Mouse (Mus musculus) stomach, postnatal 0 days (tissue): ENCODE measurements around the gene Kcnmb3. TPM values are rescaled to one million over a fixed set of nuclear protein-coding genes. Genes with fewer than 3 reads are reported as not detected.

Source experiments
- ATAC-seq: fragments of 200-750 bp; cut with Nextera tagmentation; 2 replicates; pipeline ENCODE4 v1.8.0; 2017; ENCODE audit not compliant: low FRiP score, low TSS enrichment
- DNase-seq: peaks from one replicate; pipeline ENCODE4 v3.0.0-alpha.2; 2016; ENCODE audit warnings: low spot score
- H3K27ac ChIP-seq: fragments of 300-500 bp; sonication (generic); replicated peaks from 2 replicates; pipeline ENCODE4 v1.5.1; 2014; ENCODE audit warnings: mild to moderate bottlenecking, control low read depth
- H3K27me3 ChIP-seq: fragments of 300-500 bp; sonication (generic); 2 replicates; pipeline ENCODE4 v1.6.1; 2014; ENCODE audit warnings: low read length; ENCODE audit not compliant: control insufficient read depth, insufficient read depth
- H3K36me3 ChIP-seq: fragments of 300-500 bp; sonication (generic); 2 replicates; pipeline ENCODE4 v1.6.1; 2014; ENCODE audit warnings: low read length, mixed read lengths; ENCODE audit not compliant: control insufficient read depth, insufficient read depth
- H3K4me1 ChIP-seq: fragments of 300-500 bp; sonication (generic); replicated peaks from 2 replicates; pipeline ENCODE4 v1.6.1; 2014; ENCODE audit warnings: antibody characterized with exemption; ENCODE audit not compliant: control insufficient read depth, insufficient read depth
- H3K4me2 ChIP-seq: fragments of 300-500 bp; sonication (generic); replicated peaks from 2 replicates; pipeline ENCODE4 v1.6.1; 2014; ENCODE audit warnings: low read depth, mild to moderate bottlenecking, control low read depth, moderate library complexity
- H3K4me3 ChIP-seq: fragments of 300-500 bp; sonication (generic); 2 replicates; pipeline ENCODE4 v1.5.1; 2014; ENCODE audit warnings: low read depth, low read length, control low read depth
- H3K9ac ChIP-seq: fragments of 300-500 bp; sonication (generic); 2 replicates; pipeline ENCODE4 v1.6.1; 2014; ENCODE audit warnings: mild to moderate bottlenecking, low read length, control low read depth, mixed read lengths
- H3K9me3 ChIP-seq: fragments of 300-500 bp; sonication (generic); 2 replicates; pipeline ENCODE4 v1.6.1; 2016; ENCODE audit warnings: low read length; ENCODE audit not compliant: control insufficient read depth
- CTCF ChIP-seq: IDR thresholded peaks from 2 replicates; pipeline ENCODE4 v1.5.1; 2016; ENCODE audit warnings: antibody characterized with exemption, low read depth, mild to moderate bottlenecking, moderate library complexity
- EP300 ChIP-seq: optimal IDR thresholded peaks from 2 replicates; pipeline ENCODE3; 2016; ENCODE audit warnings: antibody characterized with exemption
- WGBS: fragments of 180-500 bp; shearing (Covaris S2); extraction: QIAGEN DNeasy Blood & Tissue Kit; methylation state at CpG from one replicate; pipeline ENCODE4 v1.1.7; 2014; 5-methylcytosine and 5-hydroxymethylcytosine counted together
- polyA plus RNA-seq: library from polyadenylated mRNA; unstranded; fragments of >200 nt; fragmentation: Nextera tagmentation; extraction: Ambion mirVana; gene quantifications from 2 replicates; pipeline ENCODE4 v1.2.1, GENCODE M21; 2015

Gene Kcnmb3
- polyA plus RNA-seq, 1 experiment from 2014 or later = 0.05 TPM

GRCm38 (mm10) chr3:32454329-32455021 lies 37.6 kb downstream of the Kcnmb3 start:
- Histone ChIP-seq H3K36me3 (peaks cover 25% of the 10 kb centered on the region), H3K4me2 (no peak overlapping the region), H3K4me1 (no peaks in the 10 kb centered on the region), H3K27ac (no peak overlapping the region), H3K9ac (no peak overlapping the region), H3K4me3 (no peak overlapping the region), H3K27me3 (no peaks in the 10 kb centered on the region), H3K9me3 (no peaks in the 10 kb centered on the region)
- WGBS = 75% methylated on average over 11 of the region's 11 CpGs
- no peak; the same call in 1 of the 2 replicates for ATAC-seq
- no peak for TF ChIP-seq EP300
- no peak for TF ChIP-seq CTCF
- no peak for DNase-seq

- no peak overlapping the region for H3K4me2 ChIP-seq
- TF ChIP-seq EP300 (no peak), CTCF (peak; percentile 41)
- H3K9me3 ChIP-seq = no peaks in the 10 kb centered on the region
- DNase-seq (no peak), ATAC-seq (no peak)
- H3K4me1 ChIP-seq = no peaks in the 10 kb centered on the region
- H3K27ac ChIP-seq = no peak overlapping the region
- peaks cover 29% of the 10 kb centered on the region for H3K36me3 ChIP-seq
- H3K4me3 ChIP-seq = no peak overlapping the region
- no peaks in the 10 kb centered on the region for H3K27me3 ChIP-seq
- H3K9ac ChIP-seq = no peak overlapping the region
These were observed 50.3 kb downstream of the Kcnmb3 start for GRCm38 (mm10) chr3:32441710-32442109.

GRCm38 (mm10) chr3:32438716-32439115 lies 53.3 kb downstream of the Kcnmb3 start:
- WGBS = 83% methylated on average over 4 of the region's 4 CpGs
- DNase-seq (no peak), ATAC-seq (no peak)
- Histone ChIP-seq H3K36me3 (peaks cover 23% of the 10 kb centered on the region), H3K4me2 (no peak overlapping the region), H3K9me3 (no peaks in the 10 kb centered on the region), H3K4me1 (no peaks in the 10 kb centered on the region), H3K27me3 (no peaks in the 10 kb centered on the region), H3K4me3 (no peak overlapping the region), H3K27ac (no peak overlapping the region), H3K9ac (no peak overlapping the region)
- no peak for TF ChIP-seq EP300
- TF ChIP-seq CTCF = no peak

GRCm38 (mm10) chr3:32437820-32438219 lies 54.2 kb downstream of the Kcnmb3 start:
- Histone ChIP-seq H3K4me1 (no peaks in the 10 kb centered on the region), H3K9ac (no peak overlapping the region), H3K9me3 (no peaks in the 10 kb centered on the region), H3K27me3 (no peaks in the 10 kb centered on the region), H3K4me2 (no peak overlapping the region), H3K4me3 (no peak overlapping the region), H3K36me3 (peaks cover 23% of the 10 kb centered on the region), H3K27ac (no peak overlapping the region)
- TF ChIP-seq EP300 = no peak
- TF ChIP-seq CTCF = no peak
- ATAC-seq (no peak), DNase-seq (no peak)
- WGBS = 91% methylated on average over 6 of the region's 6 CpGs

- no peak overlapping the region for H3K9ac ChIP-seq
- no peak for TF ChIP-seq EP300
- no peak for TF ChIP-seq CTCF
- peaks cover 23% of the 10 kb centered on the region for H3K36me3 ChIP-seq
- WGBS = 91% methylated on average over 6 of the region's 6 CpGs
- H3K4me2 ChIP-seq = no peak overlapping the region
- no peak overlapping the region for H3K27ac ChIP-seq
- H3K4me1 ChIP-seq = no peaks in the 10 kb centered on the region
- ATAC-seq = no peak
- H3K27me3 ChIP-seq = no peaks in the 10 kb centered on the region
- no peak overlapping the region for H3K4me3 ChIP-seq
- H3K9me3 ChIP-seq = no peaks in the 10 kb centered on the region
- DNase-seq = no peak
These were observed 54.7 kb downstream of the Kcnmb3 start for GRCm38 (mm10) chr3:32437297-32437696.

- 70% methylated on average over 11 of the region's 11 CpGs for WGBS
- Histone ChIP-seq H3K27ac (no peak overlapping the region), H3K36me3 (peaks cover 20% of the 10 kb centered on the region), H3K9ac (no peak overlapping the region), H3K4me1 (no peaks in the 10 kb centered on the region), H3K27me3 (no peaks in the 10 kb centered on the region), H3K4me2 (no peak overlapping the region), H3K4me3 (no peak overlapping the region), H3K9me3 (no peaks in the 10 kb centered on the region)
- no peak for DNase-seq
- no peak for ATAC-seq
- TF ChIP-seq CTCF (no peak), EP300 (no peak)
These were observed 55.9 kb downstream of the Kcnmb3 start for GRCm38 (mm10) chr3:32436101-32436500.
